ENCODE assay signal across 13 mouse cellular contexts in the genomic region with DNA sequence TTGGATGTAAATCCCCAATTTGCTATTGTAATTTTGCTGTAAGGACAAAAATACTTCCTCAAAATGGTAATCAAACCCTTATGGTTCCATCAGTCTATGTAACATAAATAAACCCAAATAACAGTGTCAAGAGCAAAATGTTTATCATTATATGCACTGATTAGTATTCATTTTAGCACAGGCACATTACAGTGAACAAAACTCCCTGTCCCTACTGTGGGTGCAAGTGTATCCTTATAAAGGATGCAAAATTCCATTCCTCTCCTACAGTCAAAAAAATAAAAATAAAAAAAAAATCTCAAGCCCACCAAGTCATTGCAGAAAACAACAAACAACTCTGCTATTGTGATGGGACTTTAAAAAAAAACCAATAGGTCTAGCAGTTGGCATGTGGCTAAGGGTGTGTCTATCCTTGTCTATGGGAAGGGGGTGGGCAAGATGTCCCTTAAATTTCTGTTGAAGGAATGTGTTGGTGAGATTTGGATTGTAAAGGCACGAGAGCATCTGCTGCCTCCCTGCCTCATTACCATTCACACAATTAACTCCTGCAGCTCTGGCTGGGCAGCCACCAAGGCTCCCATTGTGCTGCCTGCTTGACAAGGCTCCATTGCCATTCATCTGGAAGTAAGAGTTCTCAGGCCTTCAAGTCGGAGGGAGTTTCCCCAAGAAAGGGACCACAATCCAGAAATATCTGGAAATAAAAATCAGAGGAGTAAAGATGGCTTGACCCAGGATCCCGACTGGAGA. TPM values are rescaled to one million over a fixed set of nuclear protein-coding genes. Genes with fewer than 3 reads are reported as not detected.
DNase-seq lines count a peak whose midpoint lies in the region; ATAC-seq and TF ChIP-seq lines count a peak whose summit lies in the region.
"Had no signal": no experiment of that assay in that cellular context is flagged by ENCODE, and none has a peak within 500 bp of the region (broad histone marks: within the 10 kb centered on the region; RNA-seq: fewer than 3 reads in every experiment).

No protein-coding gene starts in this region.

- TF ChIP-seq EP300 in heart, adult 2 months (IDR thresholded peaks at IDR 0.05; ENCODE audit: insufficient read depth, low read depth, low read length): no peak

- no peaks in the 10 kb centered on the region for H3K27me3 ChIP-seq in forebrain, embryonic 11.5 days (ENCODE audit: control insufficient read depth, insufficient read depth, low read length)
- H3K27me3 ChIP-seq in hindbrain, embryonic 16.5 days (replicated peaks; ENCODE audit: control insufficient read depth, insufficient read depth, low read length): no peaks in the 10 kb centered on the region
- H3K27me3 ChIP-seq in heart, adult 2 months (ENCODE audit: control insufficient read depth, insufficient read depth, low read length): no peaks in the 10 kb centered on the region
- no peaks in the 10 kb centered on the region for H3K27me3 ChIP-seq in intestine, embryonic 15.5 days (replicated peaks)

- no peak overlapping the region for H3K27ac ChIP-seq in forebrain, embryonic 11.5 days (ENCODE audit: low read depth, low read length)
- no peak overlapping the region for H3K27ac ChIP-seq in hindbrain, embryonic 16.5 days (ENCODE audit: low read depth, low read length)
- no peak overlapping the region for H3K27ac ChIP-seq in heart, adult 2 months
- no peak overlapping the region for H3K27ac ChIP-seq in intestine, embryonic 15.5 days

- H3K4me3 ChIP-seq in forebrain, embryonic 11.5 days (ENCODE audit: low read depth, low read length): no peak overlapping the region
- H3K4me3 ChIP-seq in hindbrain, embryonic 16.5 days (ENCODE audit: low read length): no peak overlapping the region
- no peak overlapping the region for H3K4me3 ChIP-seq in heart, adult 2 months
- H3K4me3 ChIP-seq in intestine, embryonic 15.5 days (replicated peaks): no peak overlapping the region

- no peak overlapping the region for H3K9ac ChIP-seq in forebrain, embryonic 11.5 days (ENCODE audit: low read length)
- no peak overlapping the region for H3K9ac ChIP-seq in hindbrain, embryonic 16.5 days (ENCODE audit: low read depth, low read length)
- no peak overlapping the region for H3K9ac ChIP-seq in heart, adult 2 months (ENCODE audit: low read depth, low read length)
- H3K9ac ChIP-seq in intestine, embryonic 15.5 days: no peak overlapping the region

- 0 out of 2 replicates have a peak, but pooled peaks cover 7% of the 10 kb centered on the region for H3K4me1 ChIP-seq in forebrain, embryonic 11.5 days (replicated peaks; ENCODE audit: control insufficient read depth, insufficient read depth, low read length)
- H3K4me1 ChIP-seq in hindbrain, embryonic 16.5 days (ENCODE audit: control insufficient read depth, insufficient read depth, low read depth, low read length): no peaks in the 10 kb centered on the region
- no peaks in the 10 kb centered on the region for H3K4me1 ChIP-seq in heart, adult 2 months (ENCODE audit: control insufficient read depth, insufficient read depth, low read length)
- H3K4me1 ChIP-seq in intestine, embryonic 15.5 days (replicated peaks): no peaks in the 10 kb centered on the region

- peak; percentile 60 to 76 for DNase-seq in cerebellum, postnatal 14 days
- DNase-seq in forebrain, embryonic 11.5 days (ENCODE audit: low spot score): peak; percentile 75
- DNase-seq in retina, embryonic 14.5 days (ENCODE audit: low spot score): peak; percentile 68
- no peak for DNase-seq in heart, adult 2 months
- DNase-seq in frontal cortex, postnatal 10 days (ENCODE audit: low spot score in 2 of 2): no peak
- DNase-seq: adrenal gland, postnatal 36 days; cerebellum, postnatal 25 days; layer of hippocampus, postnatal 36 days had no signal

- H3K4me2 ChIP-seq in forebrain, embryonic 11.5 days (ENCODE audit: low read depth, low read length, severe bottlenecking): no peak overlapping the region
- H3K4me2 ChIP-seq in hindbrain, embryonic 16.5 days (ENCODE audit: low read length): no peak overlapping the region
- no peak overlapping the region for H3K4me2 ChIP-seq in intestine, embryonic 15.5 days (replicated peaks)

- H3K9me3 ChIP-seq in forebrain, embryonic 11.5 days (ENCODE audit: control insufficient read depth, low read length): no peaks in the 10 kb centered on the region
- no peaks in the 10 kb centered on the region for H3K9me3 ChIP-seq in hindbrain, embryonic 16.5 days (ENCODE audit: control insufficient read depth, low read length)
- no peaks in the 10 kb centered on the region for H3K9me3 ChIP-seq in intestine, embryonic 15.5 days

- no peak for TF ChIP-seq POLR2A in heart, adult 2 months (IDR thresholded peaks at IDR 0.05; ENCODE audit: insufficient read depth, low read depth, low read length)

- no peaks in the 10 kb centered on the region for H3K36me3 ChIP-seq in forebrain, embryonic 11.5 days (ENCODE audit: control insufficient read depth, insufficient read depth, low read length)
- no peaks in the 10 kb centered on the region for H3K36me3 ChIP-seq in hindbrain, embryonic 16.5 days (ENCODE audit: control insufficient read depth, insufficient read depth, low read length)
- no peaks in the 10 kb centered on the region for H3K36me3 ChIP-seq in heart, adult 2 months (ENCODE audit: control insufficient read depth, insufficient read depth, low read length)
- H3K36me3 ChIP-seq in intestine, embryonic 15.5 days: no peaks in the 10 kb centered on the region

- ATAC-seq in cerebellum, adult (ENCODE audit: insufficient number of reproducible peaks, low FRiP score, low TSS enrichment): no peak
- peak; percentile 96 for ATAC-seq in forebrain, embryonic 11.5 days (replicated peaks; ENCODE audit: low FRiP score)
- ATAC-seq in hindbrain, embryonic 16.5 days: peak; percentile 84
- ATAC-seq in intestine, embryonic 15.5 days: no peak
- ATAC-seq: lung, postnatal 0 days had no signal

- TF ChIP-seq CTCF in heart, adult 2 months (IDR thresholded peaks at IDR 0.05): no peak

- H3K79me2 ChIP-seq in heart, adult 2 months (replicated peaks; ENCODE audit: control insufficient read depth, insufficient read depth, low read length): no peaks in the 10 kb centered on the region

- intact Hi-C loops in heart, adult 2 months (cut with DNase I): no loop called here

- WGBS in forebrain, embryonic 11.5 days: 2% methylated on average over 3 of the region's 3 CpGs
- WGBS in hindbrain, embryonic 16.5 days: 10% methylated on average over 3 of the region's 3 CpGs
- 53% methylated on average over 3 of the region's 3 CpGs for WGBS in heart, adult 2 months
- 55% methylated on average over 3 of the region's 3 CpGs for WGBS in intestine, embryonic 15.5 days

RNA-seq across cellular contexts. Expression of gene Pcdh18, which starts 12.0 kb away (rescaled TPM):
- 68.4 and 71.7 TPM in 2 replicates for polyA plus RNA-seq in forebrain, embryonic 11.5 days (2014; fragmentation: Nextera tagmentation; extraction: Ambion mirVana)
- 24.3 and 31.1 TPM in 2 replicates for polyA plus RNA-seq in hindbrain, embryonic 16.5 days (2015; fragmentation: Nextera tagmentation; extraction: Ambion mirVana)
- total RNA-seq in heart, adult 2 months (2021): 1 to 10 TPM; 3.3 to 4.4 TPM
- 3.1 and 5.7 TPM in 2 replicates for polyA plus RNA-seq in heart, adult 2 months (2012; rRNA removed)
- 39.9 and 45.5 TPM in 2 replicates for polyA plus RNA-seq in intestine, embryonic 15.5 days (2015; fragmentation: Nextera tagmentation; extraction: Ambion mirVana)
- total RNA-seq: MEL had no signal

Comparison
In these comparisons a context has a peak if more than half of its experiments do, and no peak if none do; other contexts are left out.
1. DNase-seq: peak in cerebellum, postnatal 14 days (2 of 2), forebrain, embryonic 11.5 days (single experiment) and retina, embryonic 14.5 days (single experiment); none in heart, adult 2 months (0 of 2) and frontal cortex, postnatal 10 days (0 of 2).
2. ATAC-seq: peak in forebrain, embryonic 11.5 days (single experiment) and hindbrain, embryonic 16.5 days (single experiment); none in cerebellum, adult (single experiment) and intestine, embryonic 15.5 days (single experiment).